Mouse (Mus musculus) layer of hippocampus, postnatal 36 days (tissue): ENCODE results near the gene Crocc. TPM values are rescaled to one million over a fixed set of nuclear protein-coding genes. Genes with fewer than 3 reads are reported as not detected.
A peak's percentile ranks its signal among the peaks of the same experiment; 100 is the strongest.

Experiments
- DNase-seq, 2 experiments: peaks; one replicate each; pipeline ENCODE4 v3.0.0; 2022
- total RNA-seq, 2 experiments: library from RNA; stranded (reverse); gene quantifications; 2 replicates each; pipeline ENCODE4 v1.2.3; 2021

Crocc gene
- 10 to 100 TPM; 73.7 to 77.2 TPM for total RNA-seq

GRCm38 (mm10) chr4:141060426-141061301 is at the start of gene Crocc:
Crocc (minus strand) TSS chr4:141060550.
- DNase-seq: peak; percentile 98

- DNase-seq: no peak
Measured at GRCm38 (mm10) chr4:141108196-141108732, 47.9 kb upstream of the Crocc start.

- DNase-seq: no peak
Measured at GRCm38 (mm10) chr4:141106526-141107183, 46.3 kb upstream of the Crocc start.

- DNase-seq: no peak
Measured at GRCm38 (mm10) chr4:141101855-141102254, 41.5 kb upstream of the Crocc start.

GRCm38 (mm10) chr4:141101291-141101690 is 40.9 kb upstream of the Crocc start:
- no peak for DNase-seq

- DNase-seq: no peak
Measured at GRCm38 (mm10) chr4:141099956-141100355, 39.6 kb upstream of the Crocc start.

GRCm38 (mm10) chr4:141098935-141099334 is 38.6 kb upstream of the Crocc start:
- no peak for DNase-seq

- DNase-seq: no peak
Measured at GRCm38 (mm10) chr4:141096710-141097109, 36.4 kb upstream of the Crocc start.

GRCm38 (mm10) chr4:141095016-141095415 is 34.7 kb upstream of the Crocc start:
- DNase-seq: no peak

- no peak for DNase-seq
Measured at GRCm38 (mm10) chr4:141088714-141089113, 28.4 kb upstream of the Crocc start.

- DNase-seq: no peak
Measured at GRCm38 (mm10) chr4:141088033-141088432, 27.7 kb upstream of the Crocc start, which contains the start of gene Spata21. Spata21 (plus strand) TSS chr4:141088333.

GRCm38 (mm10) chr4:141086862-141087261 is 26.5 kb upstream of the Crocc start:
- no peak for DNase-seq

GRCm38 (mm10) chr4:141078510-141079137 is 18.3 kb upstream of the Crocc start:
- no peak for DNase-seq

GRCm38 (mm10) chr4:141077681-141078509 is 17.5 kb upstream of the Crocc start, which contains the start of gene Necap2:
Necap2 (minus strand) TSS chr4:141078357.
- DNase-seq: peak; percentile 93 to 94

GRCm38 (mm10) chr4:141076761-141077506 is 16.6 kb upstream of the Crocc start:
- no peak for DNase-seq

GRCm38 (mm10) chr4:141074109-141074508 is 13.8 kb upstream of the Crocc start:
- no peak for DNase-seq

- no peak for DNase-seq
Measured at GRCm38 (mm10) chr4:141073661-141074060, 13.3 kb upstream of the Crocc start.

- DNase-seq: no peak
Measured at GRCm38 (mm10) chr4:141072502-141072901, 12.2 kb upstream of the Crocc start.

GRCm38 (mm10) chr4:141069731-141070130 is 9.4 kb upstream of the Crocc start:
- DNase-seq: no peak

- no peak for DNase-seq
Measured at GRCm38 (mm10) chr4:141068655-141069054, 8.3 kb upstream of the Crocc start.

- no peak for DNase-seq
Measured at GRCm38 (mm10) chr4:141067516-141068046, 7.2 kb upstream of the Crocc start.
